Mouse (Mus musculus): ENCODE results near the gene Macrod2. TPM values are rescaled to one million over a fixed set of nuclear protein-coding genes. Genes with fewer than 3 reads are reported as not detected.

Gene Macrod2
- polyA plus RNA-seq, 1 experiment from 2014 or later, result 25.7 TPM

- Histone ChIP-seq H3K27ac (ENCODE audit: low read depth, low read length) (no peak overlapping the region), H3K27me3 (replicated peaks; ENCODE audit: control insufficient read depth, insufficient read depth, low read length) (no peaks in the 10 kb centered on the region), H3K4me2 (replicated peaks; ENCODE audit: low read depth) (no peak overlapping the region), H3K36me3 (ENCODE audit: control insufficient read depth, insufficient read depth) (no peaks in the 10 kb centered on the region), H3K4me3 (ENCODE audit: low read depth, low read length) (no peak overlapping the region), H3K4me1 (replicated peaks; ENCODE audit: control insufficient read depth, insufficient read depth, low read length) (no peaks in the 10 kb centered on the region), H3K9me3 (ENCODE audit: control insufficient read depth) (no peaks in the 10 kb centered on the region), H3K9ac (ENCODE audit: low read depth, low read length) (no peak overlapping the region)
- ATAC-seq, result no peak
- 16% methylated on average over 2 of the region's 2 CpGs for WGBS
- TF ChIP-seq CTCF (IDR thresholded peaks at IDR 0.05; ENCODE audit: low read depth), result no peak
Observed at GRCm38 (mm10) chr2:140819391-140820120, 424.4 kb downstream of the Macrod2 start.

- 95% methylated on average over 3 of the region's 3 CpGs for WGBS
- H3K4me1 ChIP-seq (replicated peaks; ENCODE audit: control insufficient read depth, insufficient read depth, low read length), result no peaks in the 10 kb centered on the region
- no peak overlapping the region for H3K27ac ChIP-seq (ENCODE audit: low read depth, low read length)
- no peak overlapping the region for H3K4me3 ChIP-seq (ENCODE audit: low read depth, low read length)
- H3K27me3 ChIP-seq (replicated peaks; ENCODE audit: control insufficient read depth, insufficient read depth, low read length), result no peaks in the 10 kb centered on the region
- H3K9ac ChIP-seq (ENCODE audit: low read depth, low read length), result no peak overlapping the region
- no peak for TF ChIP-seq CTCF (IDR thresholded peaks at IDR 0.05; ENCODE audit: low read depth)
- H3K4me2 ChIP-seq (replicated peaks; ENCODE audit: low read depth), result no peak overlapping the region
- H3K36me3 ChIP-seq (ENCODE audit: control insufficient read depth, insufficient read depth), result no peaks in the 10 kb centered on the region
- H3K9me3 ChIP-seq (ENCODE audit: control insufficient read depth), result no peaks in the 10 kb centered on the region
- no peak for ATAC-seq
Observed at GRCm38 (mm10) chr2:140822378-140822777, 427.3 kb downstream of the Macrod2 start.

GRCm38 (mm10) chr2:140826241-140826640 lies 431.1 kb downstream of the Macrod2 start:
- WGBS, result 60% methylated on average over 2 of the region's 2 CpGs

GRCm38 (mm10) chr2:140828859-140829258 lies 433.8 kb downstream of the Macrod2 start:
- no peaks in the 10 kb centered on the region for H3K27me3 ChIP-seq (replicated peaks; ENCODE audit: control insufficient read depth, insufficient read depth, low read length)
- H3K27ac ChIP-seq (ENCODE audit: low read depth, low read length), result no peak overlapping the region
- 81% methylated on average over 5 of the region's 5 CpGs for WGBS
- TF ChIP-seq CTCF (IDR thresholded peaks at IDR 0.05; ENCODE audit: low read depth), result no peak
- ATAC-seq, result no peak
- H3K9ac ChIP-seq (ENCODE audit: low read depth, low read length), result no peak overlapping the region
- no peak overlapping the region for H3K4me2 ChIP-seq (replicated peaks; ENCODE audit: low read depth)
- H3K4me1 ChIP-seq (replicated peaks; ENCODE audit: control insufficient read depth, insufficient read depth, low read length), result no peaks in the 10 kb centered on the region
- H3K36me3 ChIP-seq (ENCODE audit: control insufficient read depth, insufficient read depth), result no peaks in the 10 kb centered on the region
- no peak overlapping the region for H3K4me3 ChIP-seq (ENCODE audit: low read depth, low read length)
- H3K9me3 ChIP-seq (ENCODE audit: control insufficient read depth), result no peaks in the 10 kb centered on the region

More at GRCm38 (mm10) chr2:140826241-140826640, 431.1 kb downstream of the Macrod2 start:
- Histone ChIP-seq H3K4me3 (ENCODE audit: low read depth, low read length) (no peak overlapping the region), H3K4me2 (replicated peaks; ENCODE audit: low read depth) (no peak overlapping the region), H3K27me3 (replicated peaks; ENCODE audit: control insufficient read depth, insufficient read depth, low read length) (no peaks in the 10 kb centered on the region), H3K36me3 (ENCODE audit: control insufficient read depth, insufficient read depth) (no peaks in the 10 kb centered on the region), H3K27ac (ENCODE audit: low read depth, low read length) (no peak overlapping the region), H3K9ac (ENCODE audit: low read depth, low read length) (no peak overlapping the region), H3K4me1 (replicated peaks; ENCODE audit: control insufficient read depth, insufficient read depth, low read length) (no peaks in the 10 kb centered on the region), H3K9me3 (ENCODE audit: control insufficient read depth) (no peaks in the 10 kb centered on the region)
- ATAC-seq, result no peak
- TF ChIP-seq CTCF (IDR thresholded peaks at IDR 0.05; ENCODE audit: low read depth), result no peak

- H3K4me1 ChIP-seq (replicated peaks; ENCODE audit: control insufficient read depth, insufficient read depth, low read length), result no peaks in the 10 kb centered on the region
- 80% methylated on average over 3 of the region's 3 CpGs for WGBS
- H3K9ac ChIP-seq (ENCODE audit: low read depth, low read length), result no peak overlapping the region
- H3K36me3 ChIP-seq (ENCODE audit: control insufficient read depth, insufficient read depth), result no peaks in the 10 kb centered on the region
- H3K9me3 ChIP-seq (ENCODE audit: control insufficient read depth), result no peaks in the 10 kb centered on the region
- H3K4me2 ChIP-seq (replicated peaks; ENCODE audit: low read depth), result no peak overlapping the region
- no peak overlapping the region for H3K4me3 ChIP-seq (ENCODE audit: low read depth, low read length)
- no peak for ATAC-seq
- no peaks in the 10 kb centered on the region for H3K27me3 ChIP-seq (replicated peaks; ENCODE audit: control insufficient read depth, insufficient read depth, low read length)
- TF ChIP-seq CTCF (IDR thresholded peaks at IDR 0.05; ENCODE audit: low read depth), result no peak
- no peak overlapping the region for H3K27ac ChIP-seq (ENCODE audit: low read depth, low read length)
Observed at GRCm38 (mm10) chr2:140830086-140830485, 435.0 kb downstream of the Macrod2 start.

GRCm38 (mm10) chr2:140839371-140839770 lies 444.3 kb downstream of the Macrod2 start:
- Histone ChIP-seq H3K9me3 (ENCODE audit: control insufficient read depth) (no peaks in the 10 kb centered on the region), H3K27me3 (replicated peaks; ENCODE audit: control insufficient read depth, insufficient read depth, low read length) (no peaks in the 10 kb centered on the region), H3K36me3 (ENCODE audit: control insufficient read depth, insufficient read depth) (no peaks in the 10 kb centered on the region), H3K4me3 (ENCODE audit: low read depth, low read length) (no peak overlapping the region), H3K4me1 (replicated peaks; ENCODE audit: control insufficient read depth, insufficient read depth, low read length) (no peaks in the 10 kb centered on the region), H3K27ac (ENCODE audit: low read depth, low read length) (no peak overlapping the region), H3K9ac (ENCODE audit: low read depth, low read length) (no peak overlapping the region), H3K4me2 (replicated peaks; ENCODE audit: low read depth) (no peak overlapping the region)
- no peak for ATAC-seq
- 43% methylated on average over 2 of the region's 2 CpGs for WGBS
- TF ChIP-seq CTCF (IDR thresholded peaks at IDR 0.05; ENCODE audit: low read depth), result no peak

Data from intestine, postnatal 0 days (tissue).